Mouse (Mus musculus) megakaryocyte progenitor cell, adult 5-6 weeks (primary cell): Measurements from ENCODE around the gene Olfr1328. TPM values are rescaled to one million over a fixed set of nuclear protein-coding genes. Genes with fewer than 3 reads are reported as not detected.
"Not testable (repeated sequence)": the region's sequence is repeated elsewhere in the genome, so short reads cannot be mapped to it uniquely, and the experiment has no call there.

Experiments used
- ATAC-seq: replicated peaks from 2 replicates; pipeline ENCODE4 v1.8.0; 2016; ENCODE audit warnings: mild to moderate bottlenecking, moderate TSS enrichment, inconsistent platforms; ENCODE audit not compliant: poor library complexity
- total RNA-seq, 2 experiments: library from RNA; stranded (forward) in 1 of 2; stranded (reverse) in 1 of 2; fragments of 157-497, 149-512 nt in 1 of 2; fragments of 200-1000 nt in 1 of 2; gene quantifications; 2 replicates each; pipeline versions ENCODE4 v1.2.3 to v1.2.4; 2015 to 2017

The Olfr1328 gene
- total RNA-seq (2015) (0.02 TPM in 1 of 2 replicates, not detected in the other), total RNA-seq (2017) (not detected in 2 replicates)

GRCm38 (mm10) chr4:118938512-118938911 lies at the start of gene Olfr1328:
TSS of gene Olfr1328 (minus strand) at chr4:118938612.
- ATAC-seq = no peak

DNA sequence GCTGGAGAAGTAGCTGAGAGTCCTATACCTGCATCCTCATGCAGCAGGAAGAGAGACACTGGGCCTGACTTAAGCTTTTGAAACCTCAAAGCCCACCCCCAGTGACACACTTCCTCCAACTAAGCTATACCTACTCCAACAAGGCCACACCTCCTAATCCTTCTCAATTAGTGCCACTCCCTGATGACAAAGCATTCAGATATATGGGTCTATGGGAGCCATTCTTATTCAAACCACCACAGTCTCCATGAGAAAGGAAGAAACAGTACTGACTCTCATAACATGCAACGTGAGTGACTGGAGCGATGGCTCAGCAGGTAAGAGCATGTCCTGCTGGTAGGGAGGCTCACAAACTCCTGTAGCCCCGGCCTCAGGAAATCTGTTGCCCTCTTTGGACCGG lies 46.9 kb upstream of the Olfr1328 start:
- no peak for ATAC-seq

GRCm38 (mm10) chr4:118973281-118973680 lies 34.9 kb upstream of the Olfr1328 start:
- ATAC-seq = no peak

DNA sequence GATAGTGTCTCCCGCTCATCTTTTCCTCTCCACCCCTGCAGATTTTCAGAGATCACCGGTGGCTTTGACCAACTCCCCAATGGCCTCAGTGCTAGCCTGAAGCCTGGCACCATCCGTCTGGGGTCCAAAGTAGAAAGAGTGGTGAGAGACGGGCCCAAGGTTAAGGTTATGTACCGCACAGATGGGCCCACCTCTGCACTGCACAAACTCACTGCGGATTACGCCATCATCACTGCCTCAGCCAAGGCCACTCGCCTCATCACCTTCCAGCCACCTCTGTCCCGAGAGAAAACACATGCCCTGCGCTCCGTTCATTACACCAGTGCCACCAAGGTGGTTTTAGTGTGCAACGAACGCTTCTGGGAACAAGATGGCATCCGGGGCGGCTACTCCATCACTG lies 29.3 kb upstream of the Olfr1328 start:
- no peak for ATAC-seq

DNA sequence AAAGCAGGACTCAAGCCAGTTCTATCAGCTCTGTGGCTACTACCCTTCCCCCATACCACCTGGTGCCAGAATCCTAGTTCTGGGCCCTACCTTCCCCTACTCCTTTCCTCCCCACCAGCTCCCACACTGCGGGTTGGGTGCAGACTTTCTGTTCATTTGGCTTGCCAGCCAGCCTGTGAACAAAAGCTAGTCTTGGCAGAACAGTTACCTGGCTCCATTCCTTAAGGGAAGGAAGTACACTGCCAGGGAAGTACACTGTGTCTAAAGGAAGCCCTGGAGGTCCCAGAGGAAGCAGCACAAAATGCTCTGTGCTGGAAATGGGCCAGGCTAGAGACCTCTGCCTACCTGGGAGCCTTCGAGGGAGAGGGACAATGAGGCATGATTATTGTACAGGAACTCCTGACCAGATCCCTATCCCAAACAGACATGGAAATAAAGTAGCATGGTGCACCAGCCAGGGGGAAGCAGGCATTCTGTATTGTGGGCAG lies 22.8 kb upstream of the Olfr1328 start, which contains the start of gene Lao1:
Gene Lao1, plus strand, starts transcription at position 438 of the 488 bp plus-strand sequence.
- no peak for ATAC-seq

DNA sequence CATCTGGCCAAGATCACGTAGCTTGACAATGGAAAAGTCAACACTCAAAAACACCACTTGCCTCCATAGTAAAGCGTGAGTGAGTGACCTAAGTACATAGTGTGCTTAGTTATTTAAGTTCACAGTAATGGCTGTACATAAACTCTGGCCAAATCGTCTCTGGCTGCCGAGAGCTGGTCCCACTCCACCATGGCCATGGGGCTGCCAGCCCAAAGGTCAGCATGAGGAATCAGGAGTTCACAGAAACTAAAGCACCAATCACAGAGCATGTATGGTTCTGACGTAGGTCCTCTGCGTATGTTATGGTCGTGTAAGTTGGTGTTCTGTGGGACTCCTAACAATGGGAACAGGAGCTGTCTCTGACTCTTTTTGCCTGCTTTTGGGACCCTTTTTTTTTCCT lies 20.4 kb upstream of the Olfr1328 start:
- ATAC-seq = no peak

DNA sequence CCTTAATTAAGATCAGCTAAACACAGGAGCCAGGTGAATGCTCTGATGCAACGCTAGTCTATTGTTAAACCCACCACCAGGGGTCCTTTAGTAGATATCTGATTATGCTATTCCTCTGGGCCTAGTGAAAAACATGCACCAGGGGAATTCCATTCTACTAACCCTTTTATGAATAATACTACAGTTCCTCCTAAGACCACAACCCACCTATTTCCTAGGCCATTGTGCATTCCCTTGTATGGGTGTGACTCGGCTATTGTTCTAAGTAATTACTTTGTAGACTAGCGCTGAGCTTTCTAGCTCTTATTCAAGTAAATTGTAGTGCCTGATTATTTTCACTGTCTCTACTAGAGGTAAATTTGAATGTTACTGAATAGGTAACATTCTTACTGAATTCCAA lies 7.1 kb downstream of the Olfr1328 start:
- not testable (repeated sequence) for ATAC-seq

DNA sequence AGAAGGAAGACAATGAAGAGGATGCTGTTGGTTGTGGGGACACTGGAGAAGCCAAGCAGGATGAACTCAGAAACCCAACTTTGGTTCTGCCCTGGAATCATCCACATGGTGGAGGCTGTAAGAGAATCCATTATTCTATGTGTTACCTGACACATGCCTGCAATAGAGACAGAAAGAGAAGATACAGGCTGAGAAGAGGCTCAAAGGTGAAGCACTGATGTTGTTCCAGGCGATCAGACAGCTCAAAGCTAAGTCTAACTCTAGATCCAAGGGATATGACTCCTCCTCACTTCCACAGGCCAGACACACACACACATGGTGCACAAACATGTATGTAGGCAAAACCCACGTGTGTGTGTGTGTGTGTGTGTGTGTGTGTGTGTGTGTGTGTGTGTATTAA lies 21.0 kb downstream of the Olfr1328 start, which contains the start of gene Olfr1329:
Gene Olfr1329, minus strand, starts transcription at position 101 of the 400 bp plus-strand sequence.
- not testable (repeated sequence) for ATAC-seq

DNA sequence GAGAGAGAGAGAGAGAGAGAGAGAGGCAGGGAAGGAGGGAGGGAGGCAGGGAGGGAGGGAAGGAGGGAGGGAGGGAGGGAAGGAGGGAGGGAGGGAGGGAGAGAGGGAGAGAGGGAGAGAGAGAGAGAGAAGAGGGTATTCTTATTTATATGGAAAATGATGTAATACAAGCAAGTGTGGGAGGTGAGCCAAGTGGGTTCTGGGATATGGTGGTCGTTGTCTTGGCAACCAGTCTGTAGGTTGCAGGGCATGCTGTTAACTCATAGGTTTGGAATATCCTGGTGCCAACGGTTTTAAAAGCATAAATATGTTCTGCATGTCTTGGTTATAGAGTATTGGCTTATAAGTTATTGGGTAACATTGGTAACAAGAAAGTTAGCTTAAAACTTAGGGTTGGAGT lies 36.4 kb downstream of the Olfr1328 start:
- no peak for ATAC-seq

DNA sequence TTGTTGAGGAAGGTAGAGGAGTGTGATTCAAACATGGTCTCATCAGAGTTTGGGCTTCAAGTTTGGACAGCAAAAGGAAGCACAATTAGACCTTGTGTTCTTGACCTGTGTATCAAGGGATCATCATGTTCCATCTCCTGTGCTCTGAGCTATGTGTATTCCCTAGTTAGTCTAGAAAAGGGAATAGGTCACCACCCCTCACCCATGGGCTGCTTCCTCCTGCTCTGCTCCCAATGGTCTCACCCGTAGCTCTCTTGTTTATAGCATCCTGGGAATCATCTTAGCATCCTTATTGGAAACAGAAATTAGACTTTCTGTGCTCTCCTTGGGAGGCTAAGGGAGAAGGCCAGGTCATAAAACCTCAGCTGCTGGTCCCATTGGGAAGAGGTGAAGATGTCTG lies 50.1 kb downstream of the Olfr1328 start, which contains the start of gene Olfr1330:
Gene Olfr1330, plus strand, starts transcription at position 301 of the 400 bp plus-strand sequence.
- ATAC-seq = no peak

Other genes with a start within 250 kb of the Olfr1328 start
- not detected in 2 replicates for gene Olfr1342, start 245.9 kb downstream of the Olfr1328 start, total RNA-seq (2015)
- gene Olfr1342, start 245.9 kb downstream of the Olfr1328 start, total RNA-seq (2017) = not detected in 2 replicates
- gene Olfr1341, start 235.1 kb downstream of the Olfr1328 start, total RNA-seq (2015) = not detected in 2 replicates
- gene Olfr1341, start 235.1 kb downstream of the Olfr1328 start, total RNA-seq (2017) = not detected in 2 replicates
- gene Olfr1340, start 218.5 kb downstream of the Olfr1328 start, total RNA-seq (2015) = not detected in 2 replicates
- not detected in 2 replicates for gene Olfr1340, start 218.5 kb downstream of the Olfr1328 start, total RNA-seq (2017)
- gene Olfr1339, start 206.4 kb downstream of the Olfr1328 start, total RNA-seq (2015) = not detected in 2 replicates
- not detected in 2 replicates for gene Olfr1339, start 206.4 kb downstream of the Olfr1328 start, total RNA-seq (2017)
- gene Olfr1338, start 179.9 kb downstream of the Olfr1328 start, total RNA-seq (2015) = not detected in 2 replicates
- gene Olfr1338, start 179.9 kb downstream of the Olfr1328 start, total RNA-seq (2017) = not detected in 2 replicates
- gene Olfr1337, start 156.0 kb downstream of the Olfr1328 start, total RNA-seq (2015) = not detected in 2 replicates
- gene Olfr1337, start 156.0 kb downstream of the Olfr1328 start, total RNA-seq (2017) = not detected in 2 replicates
- gene Olfr1335, start 128.7 kb downstream of the Olfr1328 start, total RNA-seq (2015) = not detected in 2 replicates
- gene Olfr1335, start 128.7 kb downstream of the Olfr1328 start, total RNA-seq (2017) = not detected in 2 replicates
- not detected in 2 replicates for gene Olfr1333, start 102.3 kb downstream of the Olfr1328 start, total RNA-seq (2015)
- not detected in 2 replicates for gene Olfr1333, start 102.3 kb downstream of the Olfr1328 start, total RNA-seq (2017)
- not detected in 2 replicates for gene Olfr1331, start 74.0 kb downstream of the Olfr1328 start, total RNA-seq (2015)
- not detected in 2 replicates for gene Olfr1331, start 74.0 kb downstream of the Olfr1328 start, total RNA-seq (2017)
- not detected in 2 replicates for gene Olfr1330, start 50.0 kb downstream of the Olfr1328 start, total RNA-seq (2015)
- not detected in 2 replicates for gene Olfr1330, start 50.0 kb downstream of the Olfr1328 start, total RNA-seq (2017)
- not detected in 2 replicates for gene Olfr1329, start 21.1 kb downstream of the Olfr1328 start, total RNA-seq (2015)
- gene Olfr1329, start 21.1 kb downstream of the Olfr1328 start, total RNA-seq (2017) = not detected in 2 replicates
- not detected in 2 replicates for gene Lao1, start 23.0 kb upstream of the Olfr1328 start, total RNA-seq (2015)
- not detected in 2 replicates for gene Lao1, start 23.0 kb upstream of the Olfr1328 start, total RNA-seq (2017)
- 7.7 and 11.5 TPM in 2 replicates for gene Slc2a1, start 170.1 kb upstream of the Olfr1328 start, total RNA-seq (2015)
- 7.4 and 8.6 TPM in 2 replicates for gene Slc2a1, start 170.1 kb upstream of the Olfr1328 start, total RNA-seq (2017)
- 3.2 and 3.5 TPM in 2 replicates for gene Zfp691, start 235.6 kb upstream of the Olfr1328 start, total RNA-seq (2015)
- 2.5 and 5.2 TPM in 2 replicates for gene Zfp691, start 235.6 kb upstream of the Olfr1328 start, total RNA-seq (2017)